Mouse (Mus musculus) cerebellum, adult 11 months (tissue): Measurements from ENCODE around the gene Hs3st6.

Source experiments
- DNase-seq: peaks from one replicate; pipeline ENCODE4 v3.0.0; 2022

Gene Hs3st6

GRCm38 (mm10) chr17:24729067-24729466 lies 23.7 kb upstream of the Hs3st6 start:
- no peak for DNase-seq

GRCm38 (mm10) chr17:24730787-24731186 lies 22.0 kb upstream of the Hs3st6 start:
- no peak for DNase-seq

DNA sequence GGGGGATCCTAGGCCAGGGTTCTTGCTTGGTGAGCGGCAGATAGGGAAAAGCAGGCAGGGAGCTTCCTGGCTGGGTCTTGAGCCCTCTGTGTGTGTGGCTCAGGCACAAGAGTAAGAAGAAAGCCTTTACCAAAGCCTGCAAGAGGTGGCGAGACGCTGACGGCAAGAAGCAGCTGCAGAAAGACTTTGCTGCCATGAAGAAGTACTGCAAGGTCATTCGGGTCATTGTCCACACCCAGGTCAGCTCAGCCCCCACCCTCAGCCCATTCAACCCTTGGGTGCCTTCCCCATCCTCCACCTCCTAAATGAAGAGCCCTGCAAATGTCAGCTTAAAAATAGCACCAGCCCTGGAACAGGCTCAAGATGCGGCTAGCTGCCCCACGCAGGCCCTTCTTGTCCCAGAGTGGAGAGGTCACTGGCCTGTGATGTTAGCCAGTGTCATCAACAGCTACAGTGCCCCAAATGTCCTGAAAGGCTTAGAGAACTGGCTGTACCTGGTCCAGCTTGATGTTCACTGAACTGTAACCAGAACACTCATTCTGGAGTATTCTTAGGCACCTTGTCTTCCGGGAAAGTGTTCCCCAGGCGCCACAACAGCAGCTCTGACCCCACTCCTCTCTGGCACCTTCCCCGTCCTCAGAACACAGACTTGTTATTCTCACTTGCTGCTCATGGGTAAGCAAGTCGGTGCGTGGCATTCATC lies 20.4 kb upstream of the Hs3st6 start:
- DNase-seq: no peak

- no peak for DNase-seq
Observed at GRCm38 (mm10) chr17:24733434-24734050, 19.2 kb upstream of the Hs3st6 start.

DNA sequence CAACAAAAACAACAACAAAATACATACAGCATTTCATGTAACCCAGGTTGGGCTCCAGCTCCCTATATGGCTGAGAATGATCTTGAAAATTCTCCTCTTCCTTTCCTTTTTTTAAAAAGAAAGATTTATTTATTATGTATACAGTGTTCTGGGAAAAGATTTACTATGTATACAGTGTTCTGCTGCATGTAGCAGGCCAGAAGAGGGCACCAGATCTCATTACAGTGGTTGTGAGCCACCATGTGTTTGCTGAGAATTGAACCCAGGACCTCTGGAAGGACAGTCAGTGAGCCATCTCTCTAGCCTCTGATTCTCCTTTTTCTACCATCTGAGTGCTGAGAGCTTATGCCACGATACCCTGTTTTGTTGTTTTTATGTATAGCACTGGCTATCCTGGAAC lies 18.3 kb upstream of the Hs3st6 start:
- no peak for DNase-seq

- DNase-seq: no peak
Observed at GRCm38 (mm10) chr17:24735446-24735845, 17.3 kb upstream of the Hs3st6 start.

- DNase-seq: peak; percentile 89
Observed at GRCm38 (mm10) chr17:24736330-24737051, 16.3 kb upstream of the Hs3st6 start, which contains the start of gene Msrb1. Gene Msrb1, plus strand, starts transcription at chr17:24736642.

- DNase-seq: no peak
Observed at GRCm38 (mm10) chr17:24737135-24737810, 15.5 kb upstream of the Hs3st6 start.

- no peak for DNase-seq
Observed at GRCm38 (mm10) chr17:24738238-24738637, 14.6 kb upstream of the Hs3st6 start.

DNA sequence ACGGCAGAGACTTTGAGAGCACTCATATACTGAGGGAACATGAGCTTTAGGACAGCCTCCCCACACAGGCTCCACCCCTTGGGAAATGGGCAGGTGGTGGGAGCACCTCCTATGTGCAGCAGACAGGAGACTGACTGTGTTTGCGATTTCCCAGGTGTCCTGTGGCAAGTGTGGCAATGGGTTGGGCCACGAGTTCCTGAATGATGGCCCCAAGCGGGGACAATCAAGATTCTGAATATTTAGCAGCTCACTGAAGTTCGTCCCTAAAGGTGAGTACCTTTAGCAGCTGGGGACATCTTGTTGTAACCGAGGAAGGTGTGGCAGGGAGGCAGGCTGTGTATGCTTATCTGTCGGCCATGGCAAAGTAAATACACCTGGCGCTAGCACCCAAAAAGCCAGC lies 12.9 kb upstream of the Hs3st6 start:
- DNase-seq: no peak

- no peak for DNase-seq
Observed at GRCm38 (mm10) chr17:24742307-24742706, 10.5 kb upstream of the Hs3st6 start.

DNA sequence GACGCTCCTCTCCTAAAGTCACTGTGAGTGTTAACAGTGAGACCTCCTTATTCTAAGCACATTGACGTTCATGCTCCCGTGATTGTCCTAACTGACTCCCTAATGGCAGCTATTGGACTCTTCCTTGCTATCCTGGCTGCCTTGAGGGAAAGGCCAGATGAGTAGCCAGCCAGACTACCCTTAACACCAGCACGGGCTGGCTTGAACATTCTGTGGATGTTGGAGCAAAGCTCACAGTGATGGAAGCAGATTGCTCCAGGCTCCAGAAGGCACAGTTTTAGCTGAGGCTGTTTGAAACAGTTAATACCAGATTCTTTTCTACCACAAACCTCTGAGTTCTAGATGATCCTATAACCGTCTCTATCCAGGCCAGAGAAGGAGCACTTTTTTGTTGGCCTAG lies 8.9 kb upstream of the Hs3st6 start:
- no peak for DNase-seq

DNA sequence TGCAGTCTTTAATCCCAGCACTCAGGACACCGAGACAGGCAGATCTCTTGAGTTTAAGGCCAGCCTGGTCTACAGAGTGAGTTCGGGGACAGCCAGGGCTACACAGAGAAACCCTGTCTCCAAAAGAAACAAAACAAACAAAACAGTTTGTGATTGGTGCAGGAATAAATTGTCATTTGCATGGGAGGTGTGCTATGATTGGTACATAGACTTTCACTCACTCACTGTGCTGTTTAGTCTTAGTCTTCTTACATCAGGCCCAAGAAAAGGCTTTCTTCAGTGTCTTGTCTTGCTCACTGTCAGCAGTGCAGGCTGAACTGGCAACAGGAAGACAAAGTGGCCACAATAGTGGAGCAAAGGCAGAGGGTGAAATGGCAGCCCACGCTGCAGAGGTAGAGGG lies 8.4 kb upstream of the Hs3st6 start:
- no peak for DNase-seq

DNA sequence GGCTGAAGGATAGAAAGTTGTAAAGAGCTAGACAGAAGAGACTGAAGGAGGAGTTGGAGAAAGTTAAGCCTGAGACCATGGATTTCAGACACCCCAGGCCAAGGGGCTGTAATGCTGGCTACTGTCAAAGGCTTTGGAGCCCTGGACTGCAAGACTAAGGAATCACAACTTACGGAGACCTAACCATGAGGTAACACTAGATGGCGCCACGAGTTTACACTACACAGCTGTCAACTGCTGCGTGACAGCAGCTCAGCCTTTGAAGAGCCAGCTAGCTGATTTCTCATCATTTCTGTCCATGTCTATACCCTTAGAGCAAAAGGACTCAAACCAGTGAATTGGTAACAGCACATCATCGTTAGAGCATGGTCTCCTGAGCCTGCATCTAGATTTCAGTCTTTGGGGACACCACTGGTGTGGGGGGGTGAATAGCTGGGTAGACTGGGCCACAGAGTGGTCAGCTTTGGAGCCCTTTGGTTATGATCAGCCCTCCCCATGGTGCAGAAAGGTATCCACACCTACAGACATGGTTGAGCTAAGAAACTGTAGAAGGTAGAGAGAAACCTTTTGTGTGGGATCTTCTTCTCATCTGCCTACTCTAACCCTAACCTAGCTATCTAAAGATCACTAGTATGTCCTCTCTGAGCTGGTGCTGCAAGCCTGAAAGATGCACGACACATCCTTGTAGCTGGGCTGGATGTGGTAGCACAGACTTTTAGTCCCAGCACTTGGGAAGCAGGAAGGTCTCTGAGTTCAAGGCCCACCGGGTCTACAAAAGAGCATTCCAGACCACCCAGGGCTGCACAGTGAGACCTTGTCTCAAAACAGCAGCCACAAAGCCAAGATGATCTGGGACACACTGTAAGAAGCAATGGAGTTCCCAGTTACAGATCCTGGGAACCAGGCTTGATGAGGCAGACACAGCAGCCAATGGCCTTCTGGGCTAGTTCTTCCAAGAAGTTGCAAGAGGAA lies 7.0 kb upstream of the Hs3st6 start:
- peak; percentile 58 for DNase-seq

DNA sequence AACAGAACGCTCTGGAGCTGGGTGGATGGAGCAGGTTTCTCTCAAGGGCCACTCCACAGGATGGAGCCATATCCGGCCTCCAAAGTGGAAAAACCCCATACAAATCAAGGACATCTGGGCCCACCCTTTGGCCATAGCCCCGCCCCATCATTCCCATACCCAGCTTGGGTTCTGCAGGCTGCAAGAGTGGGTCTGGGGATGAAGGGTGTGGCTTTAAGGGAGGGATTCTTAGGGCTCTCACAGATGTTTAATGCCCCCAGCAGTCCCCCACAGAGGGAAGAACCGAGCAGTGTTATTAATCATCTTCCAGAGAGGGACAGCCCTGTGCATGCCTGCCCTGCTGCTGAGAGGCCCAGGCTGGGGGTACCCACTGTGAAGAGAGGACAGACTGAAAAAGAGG lies 5.8 kb upstream of the Hs3st6 start:
- DNase-seq: no peak

DNA sequence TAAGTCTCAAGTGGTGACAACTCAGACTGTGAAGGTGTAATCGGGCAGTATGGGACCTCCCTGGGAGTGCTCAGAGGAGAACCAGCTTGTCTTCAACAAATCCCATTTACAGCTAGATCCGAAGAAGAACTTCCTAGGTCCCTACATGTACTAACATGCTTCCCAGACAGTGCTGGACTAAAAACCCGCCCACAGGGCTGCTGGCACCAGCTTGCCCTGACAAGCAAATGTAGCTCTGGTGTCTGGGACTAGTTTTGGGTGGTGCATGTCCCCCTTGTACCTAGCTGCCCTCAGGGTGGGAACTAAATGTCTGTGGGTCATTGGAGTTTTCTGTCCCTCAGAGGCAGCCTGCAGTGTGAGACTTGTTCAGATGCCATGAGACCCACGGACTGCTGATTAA lies 1.3 kb upstream of the Hs3st6 start:
- no peak for DNase-seq

DNA sequence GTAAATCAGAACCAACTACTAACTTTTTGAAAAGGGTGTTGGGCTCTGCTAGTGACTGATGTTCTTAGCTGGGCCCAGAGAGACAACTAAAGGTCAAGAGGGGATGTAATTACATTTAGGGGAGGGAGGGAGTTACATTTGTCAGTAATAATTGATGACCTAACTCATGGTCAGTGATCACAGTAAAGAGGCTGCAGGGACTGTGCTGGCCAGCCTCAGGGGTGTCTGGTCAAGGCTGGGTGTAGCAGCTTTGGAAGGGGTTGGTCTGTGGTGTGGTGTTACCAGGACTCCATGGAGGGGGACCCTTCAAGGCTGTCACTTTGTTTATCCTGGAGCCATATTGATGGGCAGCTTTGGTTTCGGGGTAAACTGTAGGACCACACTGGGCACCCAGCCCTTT lies 4.6 kb downstream of the Hs3st6 start:
- DNase-seq: no peak

DNA sequence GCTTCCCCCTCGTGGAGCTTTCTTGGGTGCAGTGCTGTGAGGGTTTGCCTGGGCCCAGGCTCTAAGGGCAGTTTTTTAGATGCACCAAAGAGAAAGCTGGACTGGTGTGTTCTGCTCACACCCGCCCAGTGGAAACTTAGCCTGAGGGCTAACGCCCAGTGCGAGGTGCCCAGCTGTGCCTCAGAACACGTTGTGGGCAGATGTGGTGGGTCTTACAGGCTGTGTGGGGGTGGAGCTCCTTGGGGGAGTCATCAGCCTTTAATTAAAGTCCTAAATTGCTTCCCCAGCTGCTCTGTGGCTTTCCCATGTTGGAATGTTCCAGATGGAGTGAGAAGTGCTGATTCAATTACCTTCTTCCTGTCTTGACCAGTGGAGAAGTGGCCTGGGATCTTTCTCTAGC lies 8.3 kb downstream of the Hs3st6 start:
- DNase-seq: no peak

DNA sequence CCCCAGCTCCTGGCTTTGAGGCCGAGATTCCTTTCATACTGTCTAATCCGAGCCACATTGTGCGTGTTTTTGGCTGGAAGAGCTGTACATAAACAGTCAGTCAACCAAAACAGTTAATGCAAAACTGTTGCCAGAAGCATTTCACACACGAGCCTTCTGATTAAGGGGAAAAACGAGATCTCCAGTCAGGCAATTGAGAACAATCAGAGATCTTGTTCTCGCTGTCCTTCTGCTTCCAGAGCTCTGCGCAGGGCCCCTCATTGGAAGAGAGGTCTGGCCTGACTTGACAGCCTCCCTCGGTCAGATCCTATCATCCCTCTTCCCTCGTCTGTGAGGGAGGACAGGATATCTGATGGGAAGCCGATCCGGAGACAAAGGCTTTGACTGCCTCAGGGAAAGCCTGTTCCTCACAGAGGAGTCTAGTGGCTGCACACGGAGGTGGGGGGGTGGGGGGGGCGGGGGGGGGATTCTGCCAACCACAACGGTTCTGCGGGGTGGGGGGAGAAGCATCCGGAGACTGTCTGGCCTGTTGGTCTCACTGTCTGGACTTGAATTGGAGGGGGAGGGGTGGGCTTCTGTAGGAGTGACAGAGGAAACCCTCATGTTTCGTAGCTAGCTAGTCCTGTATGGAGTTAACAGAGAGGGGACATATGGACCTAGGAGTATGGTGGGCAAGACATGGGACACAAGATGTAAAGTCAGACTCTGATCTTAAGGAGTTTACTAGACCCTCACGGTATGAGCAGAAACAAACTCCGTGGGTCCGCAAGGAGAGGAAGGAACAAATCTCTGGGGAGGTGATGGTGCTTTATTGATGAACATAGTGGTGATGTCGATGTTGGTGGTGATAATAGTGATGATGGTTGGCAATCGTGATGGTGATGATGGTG lies 12.5 kb downstream of the Hs3st6 start:
- no peak for DNase-seq

DNA sequence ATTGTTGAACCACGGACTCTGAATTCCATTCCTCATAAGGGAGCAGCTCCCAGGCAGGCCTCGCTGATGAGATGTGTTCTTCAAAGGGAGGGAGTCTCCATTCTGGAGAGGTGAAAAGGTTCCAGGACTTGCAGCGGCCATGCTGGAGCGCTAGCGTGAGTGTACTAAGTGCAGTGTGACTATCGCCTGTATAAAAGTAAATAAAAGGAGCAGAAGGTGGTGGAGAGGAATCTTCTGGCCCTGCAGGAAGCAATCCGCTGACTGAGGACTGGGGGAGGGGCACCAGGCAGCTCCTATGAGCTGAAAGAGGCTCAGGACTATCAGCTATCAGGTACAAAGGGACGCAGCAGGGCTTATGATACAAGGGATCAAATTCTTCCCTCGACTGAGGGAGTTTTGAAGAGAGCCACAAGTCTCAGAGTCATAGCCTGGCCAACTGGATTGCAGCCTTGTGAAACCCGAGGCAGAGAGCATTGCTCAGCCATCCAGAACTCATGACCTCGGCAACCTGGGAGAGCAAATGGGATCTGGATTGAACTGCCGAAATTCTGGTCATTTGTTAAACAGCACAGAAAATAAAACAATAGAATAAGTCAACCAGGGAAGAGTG lies 13.6 kb downstream of the Hs3st6 start:
- no peak for DNase-seq

- no peak for DNase-seq
Observed at GRCm38 (mm10) chr17:24769146-24769545, 16.4 kb downstream of the Hs3st6 start.
